Comparison of ENCODE assay signal across 31 mouse cellular contexts in the genomic region with DNA sequence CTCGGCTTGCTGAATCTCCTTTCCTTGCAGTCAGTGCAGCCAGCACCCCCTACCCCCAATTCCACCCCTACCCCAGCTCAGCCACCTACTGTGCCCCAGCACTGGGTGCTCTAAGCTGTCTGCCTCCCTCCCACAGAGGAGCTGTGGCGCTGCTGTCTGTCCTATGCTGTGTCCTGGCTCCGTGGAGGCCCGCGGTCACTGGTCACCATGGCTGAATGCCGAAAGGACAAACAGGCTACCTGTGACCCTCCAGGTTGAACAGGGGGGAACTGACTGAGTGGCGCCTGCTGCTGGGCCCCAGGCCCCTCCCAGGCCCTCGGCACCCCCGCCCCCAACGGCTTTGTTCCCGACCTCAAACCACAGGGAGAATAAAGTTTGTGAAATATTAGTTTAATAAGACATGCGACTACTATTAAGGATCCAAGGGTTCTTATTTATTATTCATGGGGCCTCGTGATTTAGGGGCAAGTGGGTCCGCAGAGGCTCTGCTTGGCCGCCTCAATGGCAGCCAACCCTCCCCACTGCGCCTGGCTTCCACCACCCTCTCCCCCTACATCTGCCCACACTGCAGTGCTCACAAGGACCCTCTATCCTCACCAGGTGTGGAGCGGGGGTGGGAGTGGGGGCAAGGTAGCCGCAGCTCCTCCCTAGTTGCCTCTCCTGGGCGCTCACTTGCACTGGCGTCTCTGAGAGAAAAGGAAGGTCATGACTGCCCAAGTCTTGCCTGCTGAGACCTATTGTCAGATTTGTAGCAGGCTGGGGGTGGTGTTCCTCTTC.
DNase-seq lines count a peak whose midpoint lies in the region; ATAC-seq and TF ChIP-seq lines count a peak whose summit lies in the region.
"Had no signal": no experiment of that assay in that cellular context is flagged by ENCODE, and none has a peak within 500 bp of the region (broad histone marks: within the 10 kb centered on the region; RNA-seq: fewer than 3 reads in every experiment).

No protein-coding gene starts in this region.

- DNase-seq in liver, postnatal 0 days: peak; percentile 10
- DNase-seq in liver, embryonic 11.5 days (ENCODE audit: low spot score): no peak
- DNase-seq in thymus, postnatal 4 days: peak; percentile 13
- DNase-seq in thymus, postnatal 10 days (ENCODE audit: low spot score in 2 of 2): no peak
- DNase-seq in embryonic facial prominence, embryonic 10.5 days (ENCODE audit: low spot score): peak; percentile 8
- peak; percentile 2 for DNase-seq in testis, postnatal 14 days (ENCODE audit: low spot score)
- DNase-seq: adrenal gland, postnatal 10 days; B cell, adult 2 months; cerebellum, adult 11 months; cerebellum, postnatal 10 days; forebrain, postnatal 0 days; gastrocnemius, postnatal 10 days; kidney, adult 2 months; kidney, postnatal 36 days; layer of hippocampus, postnatal 36 days; left cerebral cortex, postnatal 4 days; lung, embryonic 14.5 days; lung, postnatal 14 days; thymus, adult 18-20 months had no signal

- no peak overlapping the region for H3K4me2 ChIP-seq in liver, postnatal 0 days (ENCODE audit: low read depth, low read length)
- H3K4me2 ChIP-seq in liver, embryonic 11.5 days: no peak overlapping the region
- no peak overlapping the region for H3K4me2 ChIP-seq in forebrain, embryonic 15.5 days (replicated peaks)
- no peak overlapping the region for H3K4me2 ChIP-seq in hindbrain, embryonic 16.5 days (ENCODE audit: low read length)
- H3K4me2 ChIP-seq: heart, embryonic 11.5 days; hindbrain, embryonic 15.5 days; limb, embryonic 15.5 days; lung, embryonic 14.5 days; midbrain, embryonic 11.5 days; stomach, embryonic 15.5 days had no signal

- no peak for TF ChIP-seq CTCF in liver, postnatal 0 days (IDR thresholded peaks at IDR 0.05; ENCODE audit: low read depth)

- H3K36me3 ChIP-seq in liver, postnatal 0 days (replicated peaks; ENCODE audit: insufficient read depth, low read length): no peaks in the 10 kb centered on the region
- H3K36me3 ChIP-seq in liver, embryonic 11.5 days (ENCODE audit: control insufficient read depth, insufficient read depth, low read length): no peaks in the 10 kb centered on the region
- no peaks in the 10 kb centered on the region for H3K36me3 ChIP-seq in embryonic facial prominence, embryonic 10.5 days (replicated peaks)
- no peaks in the 10 kb centered on the region for H3K36me3 ChIP-seq in forebrain, embryonic 15.5 days
- no peaks in the 10 kb centered on the region for H3K36me3 ChIP-seq in hindbrain, embryonic 16.5 days (ENCODE audit: control insufficient read depth, insufficient read depth, low read length)
- H3K36me3 ChIP-seq: hindbrain, embryonic 10.5 days; hindbrain, embryonic 15.5 days; limb, embryonic 15.5 days; stomach, embryonic 15.5 days had no signal

- H3K4me1 ChIP-seq in liver, postnatal 0 days (ENCODE audit: insufficient read depth): no peaks in the 10 kb centered on the region
- H3K4me1 ChIP-seq in liver, embryonic 11.5 days (replicated peaks; ENCODE audit: control insufficient read depth, insufficient read depth, low read length): no peaks in the 10 kb centered on the region
- peaks cover 36% of the 10 kb centered on the region for H3K4me1 ChIP-seq in embryonic facial prominence, embryonic 10.5 days
- peaks cover 14% of the 10 kb centered on the region for H3K4me1 ChIP-seq in forebrain, embryonic 15.5 days
- H3K4me1 ChIP-seq in hindbrain, embryonic 16.5 days (ENCODE audit: control insufficient read depth, insufficient read depth, low read depth, low read length): peaks cover 14% of the 10 kb centered on the region
- H3K4me1 ChIP-seq: stomach, embryonic 15.5 days had no signal

- 65% methylated on average over 20 of the region's 20 CpGs for WGBS in liver, postnatal 0 days (ENCODE audit: insufficient replicate concordance)
- 63% methylated on average over 20 of the region's 20 CpGs for WGBS in liver, embryonic 11.5 days
- 74% methylated on average over 20 of the region's 20 CpGs for WGBS in embryonic facial prominence, embryonic 10.5 days
- 77% methylated on average over 20 of the region's 20 CpGs for WGBS in forebrain, embryonic 15.5 days
- WGBS in hindbrain, embryonic 16.5 days: 69% methylated on average over 20 of the region's 20 CpGs

- TF ChIP-seq EP300 in liver, postnatal 0 days (IDR thresholded peaks at IDR 0.05; ENCODE audit: low read depth): no peak

- H3K9ac ChIP-seq in liver, postnatal 0 days (replicated peaks): no peak overlapping the region
- no peak overlapping the region for H3K9ac ChIP-seq in liver, embryonic 11.5 days (ENCODE audit: low read depth, low read length)
- no peak overlapping the region for H3K9ac ChIP-seq in forebrain, embryonic 15.5 days (replicated peaks)
- H3K9ac ChIP-seq in hindbrain, embryonic 16.5 days (ENCODE audit: low read depth, low read length): no peak overlapping the region
- H3K9ac ChIP-seq: forebrain, postnatal 0 days; hindbrain, embryonic 15.5 days; limb, embryonic 15.5 days; liver, embryonic 14.5 days; lung, embryonic 14.5 days; stomach, embryonic 15.5 days had no signal

- H3K9me3 ChIP-seq in liver, postnatal 0 days (ENCODE audit: low read length): no peaks in the 10 kb centered on the region
- H3K9me3 ChIP-seq in liver, embryonic 11.5 days (ENCODE audit: control insufficient read depth, low read length): no peaks in the 10 kb centered on the region
- no peaks in the 10 kb centered on the region for H3K9me3 ChIP-seq in embryonic facial prominence, embryonic 10.5 days
- no peaks in the 10 kb centered on the region for H3K9me3 ChIP-seq in forebrain, embryonic 15.5 days
- H3K9me3 ChIP-seq in hindbrain, embryonic 16.5 days (ENCODE audit: control insufficient read depth, low read length): no peaks in the 10 kb centered on the region
- H3K9me3 ChIP-seq: hindbrain, embryonic 10.5 days; hindbrain, embryonic 15.5 days; limb, embryonic 15.5 days; stomach, embryonic 15.5 days had no signal

- H3K4me3 ChIP-seq in liver, postnatal 0 days (ENCODE audit: low read depth, low read length): no peak overlapping the region
- H3K4me3 ChIP-seq in liver, embryonic 11.5 days (ENCODE audit: low read depth, low read length): no peak overlapping the region
- no peak overlapping the region for H3K4me3 ChIP-seq in embryonic facial prominence, embryonic 10.5 days
- H3K4me3 ChIP-seq in forebrain, embryonic 15.5 days: no peak overlapping the region
- no peak overlapping the region for H3K4me3 ChIP-seq in hindbrain, embryonic 16.5 days (ENCODE audit: low read length)
- H3K4me3 ChIP-seq: erythroblast, embryonic 14.5 days; hindbrain, embryonic 10.5 days; hindbrain, embryonic 15.5 days; limb, embryonic 15.5 days; myocyte; stomach, embryonic 15.5 days had no signal

- no peak overlapping the region for H3K27ac ChIP-seq in liver, postnatal 0 days (ENCODE audit: low read depth)
- no peak overlapping the region for H3K27ac ChIP-seq in liver, embryonic 11.5 days (ENCODE audit: low read depth, low read length)
- 0 out of 2 replicates have a peak overlapping the region, but pooled peaks have one; percentile 30 for H3K27ac ChIP-seq in embryonic facial prominence, embryonic 10.5 days (replicated peaks)
- H3K27ac ChIP-seq in forebrain, embryonic 15.5 days (replicated peaks): no peak overlapping the region
- no peak overlapping the region for H3K27ac ChIP-seq in hindbrain, embryonic 16.5 days (ENCODE audit: low read depth, low read length)
- H3K27ac ChIP-seq: hindbrain, embryonic 15.5 days; limb, embryonic 15.5 days; liver, embryonic 14.5 days; stomach, embryonic 15.5 days had no signal

- no peaks in the 10 kb centered on the region for H3K27me3 ChIP-seq in liver, postnatal 0 days (ENCODE audit: insufficient read depth, low read length)
- no peaks in the 10 kb centered on the region; the same call in 1 of the 2 replicates for H3K27me3 ChIP-seq in liver, embryonic 11.5 days (replicated peaks; ENCODE audit: control insufficient read depth, insufficient read depth, low read length)
- H3K27me3 ChIP-seq in embryonic facial prominence, embryonic 10.5 days (replicated peaks; ENCODE audit: low read depth, poor library complexity, severe bottlenecking): peaks cover 21% of the 10 kb centered on the region
- H3K27me3 ChIP-seq in forebrain, embryonic 15.5 days: no peaks in the 10 kb centered on the region
- no peaks in the 10 kb centered on the region for H3K27me3 ChIP-seq in hindbrain, embryonic 16.5 days (replicated peaks; ENCODE audit: control insufficient read depth, insufficient read depth, low read length)
- H3K27me3 ChIP-seq: hindbrain, embryonic 15.5 days; stomach, embryonic 15.5 days had no signal

- ATAC-seq in liver, postnatal 0 days: no peak
- ATAC-seq in liver, embryonic 11.5 days (replicated peaks; ENCODE audit: low FRiP score): no peak
- ATAC-seq in forebrain, embryonic 15.5 days (replicated peaks): no peak
- ATAC-seq in hindbrain, embryonic 16.5 days: no peak
- ATAC-seq: forebrain, postnatal 0 days; Patski had no signal

Comparison
In these comparisons a context has a peak if more than half of its experiments do, and no peak if none do; other contexts are left out.
1. DNase-seq: peak in liver, postnatal 0 days (single experiment), thymus, postnatal 4 days (single experiment), embryonic facial prominence, embryonic 10.5 days (single experiment) and testis, postnatal 14 days (single experiment); none in liver, embryonic 11.5 days (single experiment) and thymus, postnatal 10 days (0 of 2).